Mouse (Mus musculus): ENCODE results near the gene Gm21761. TPM values are rescaled to one million over a fixed set of nuclear protein-coding genes. Genes with fewer than 3 reads are reported as not detected.
"Not testable (repeated sequence)": the region's sequence is repeated elsewhere in the genome, so short reads cannot be mapped to it uniquely, and the experiment has no call there.

Gene Gm21761
- total RNA-seq (2022) = not detected

GRCm38 (mm10) chr13:119929172-119929571 is at the start of gene Gm21761:
Gm21761 (minus strand) TSS chr13:119929272.
- DNase-seq (ENCODE audit: low spot score in 2 of 2) = not testable (repeated sequence)

DNA sequence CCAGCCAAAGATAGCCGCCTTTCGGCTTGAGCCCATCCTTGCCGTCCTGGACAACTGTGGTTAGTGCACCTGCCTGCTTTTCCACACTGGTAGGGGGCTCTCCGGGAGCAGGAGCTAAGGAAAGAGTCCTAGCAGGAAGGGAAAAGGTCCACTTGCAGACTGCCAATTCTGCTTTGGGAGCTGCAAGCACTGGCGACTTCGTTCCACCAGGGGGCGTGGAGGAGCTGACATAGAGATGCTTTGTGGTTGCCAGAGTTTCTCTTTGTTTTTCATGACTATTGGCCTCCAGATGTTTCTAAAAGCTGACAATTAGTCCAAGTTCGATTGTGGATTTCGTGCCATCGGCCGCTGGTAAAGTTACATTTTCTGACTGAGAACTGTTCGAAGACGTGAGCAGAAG is 40.1 kb upstream of the Gm21761 start:
- not testable (repeated sequence) for DNase-seq (ENCODE audit: low spot score in 2 of 2)

GRCm38 (mm10) chr13:119968193-119968592 is 39.1 kb upstream of the Gm21761 start:
- not testable (repeated sequence) for DNase-seq (ENCODE audit: low spot score in 2 of 2)

- not testable (repeated sequence) for DNase-seq (ENCODE audit: low spot score in 2 of 2)
These were observed 36.9 kb upstream of the Gm21761 start for GRCm38 (mm10) chr13:119965968-119966367.

DNA sequence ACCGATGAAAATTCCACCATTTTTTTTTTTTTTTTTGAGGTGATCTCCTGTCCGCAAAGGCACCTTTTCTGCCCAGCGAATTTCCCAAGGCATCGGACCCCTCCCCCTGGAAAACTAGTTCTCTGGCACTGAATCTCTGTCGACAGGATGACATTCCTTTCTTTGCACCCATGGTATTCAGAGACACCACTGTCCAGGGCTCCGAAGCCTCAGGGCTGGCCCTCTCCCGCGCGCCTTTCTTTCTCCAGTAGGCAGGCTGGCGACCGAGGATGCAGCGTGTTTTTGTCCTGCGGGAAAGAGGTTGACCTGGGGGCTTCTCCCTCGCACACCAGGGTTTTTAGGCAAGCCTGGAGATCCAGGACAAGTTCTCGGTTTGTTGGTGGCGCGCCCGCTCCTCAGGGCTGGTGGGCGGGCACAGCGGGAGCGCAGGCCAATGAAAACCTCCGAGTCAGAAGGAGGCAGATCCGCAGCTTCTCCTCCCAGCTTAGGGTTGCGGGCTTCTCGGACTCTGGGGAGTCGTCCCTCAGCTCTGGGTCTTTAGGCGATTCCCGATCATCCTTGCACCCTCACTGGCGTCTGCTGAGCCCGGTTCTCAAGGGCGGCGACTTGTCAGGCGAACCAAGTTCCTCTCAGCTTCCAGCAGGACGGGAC is 36.4 kb upstream of the Gm21761 start:
- DNase-seq (ENCODE audit: low spot score in 2 of 2) = not testable (repeated sequence)

- not testable (repeated sequence) for DNase-seq (ENCODE audit: low spot score in 2 of 2)
These were observed 33.8 kb upstream of the Gm21761 start for GRCm38 (mm10) chr13:119962856-119963255.

- not testable (repeated sequence) for DNase-seq (ENCODE audit: low spot score in 2 of 2)
These were observed 26.5 kb upstream of the Gm21761 start for GRCm38 (mm10) chr13:119955567-119955966.

GRCm38 (mm10) chr13:119955089-119955488 is 26.0 kb upstream of the Gm21761 start:
- DNase-seq (ENCODE audit: low spot score in 2 of 2) = not testable (repeated sequence)

DNA sequence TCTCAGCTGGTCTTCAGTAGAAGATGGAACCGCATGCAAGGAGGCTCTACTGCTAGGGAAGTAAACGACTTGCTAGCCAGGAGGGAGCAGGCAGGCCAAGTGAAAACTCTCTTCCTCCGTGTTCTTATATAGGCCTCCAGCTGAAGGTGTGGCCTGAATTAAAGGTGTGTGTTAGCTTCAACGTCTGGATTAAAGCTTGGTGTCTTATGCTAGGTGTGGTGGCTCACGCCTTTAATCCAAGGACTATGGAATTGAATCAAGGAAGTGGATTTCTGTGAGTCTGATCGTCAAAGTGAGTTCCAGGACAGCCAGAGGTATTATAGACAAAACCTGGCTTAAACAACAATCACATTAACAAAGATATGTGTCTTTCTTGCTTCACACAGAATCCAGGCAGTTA is 21.6 kb upstream of the Gm21761 start, which contains the start of gene B020031M17Rik:
B020031M17Rik (minus strand) TSS at position 101 of the 400 bp plus-strand sequence.
- DNase-seq (ENCODE audit: low spot score in 2 of 2) = not testable (repeated sequence)

GRCm38 (mm10) chr13:119924597-119925340 is 4.3 kb downstream of the Gm21761 start:
- not testable (repeated sequence) for DNase-seq (ENCODE audit: low spot score in 2 of 2)

DNA sequence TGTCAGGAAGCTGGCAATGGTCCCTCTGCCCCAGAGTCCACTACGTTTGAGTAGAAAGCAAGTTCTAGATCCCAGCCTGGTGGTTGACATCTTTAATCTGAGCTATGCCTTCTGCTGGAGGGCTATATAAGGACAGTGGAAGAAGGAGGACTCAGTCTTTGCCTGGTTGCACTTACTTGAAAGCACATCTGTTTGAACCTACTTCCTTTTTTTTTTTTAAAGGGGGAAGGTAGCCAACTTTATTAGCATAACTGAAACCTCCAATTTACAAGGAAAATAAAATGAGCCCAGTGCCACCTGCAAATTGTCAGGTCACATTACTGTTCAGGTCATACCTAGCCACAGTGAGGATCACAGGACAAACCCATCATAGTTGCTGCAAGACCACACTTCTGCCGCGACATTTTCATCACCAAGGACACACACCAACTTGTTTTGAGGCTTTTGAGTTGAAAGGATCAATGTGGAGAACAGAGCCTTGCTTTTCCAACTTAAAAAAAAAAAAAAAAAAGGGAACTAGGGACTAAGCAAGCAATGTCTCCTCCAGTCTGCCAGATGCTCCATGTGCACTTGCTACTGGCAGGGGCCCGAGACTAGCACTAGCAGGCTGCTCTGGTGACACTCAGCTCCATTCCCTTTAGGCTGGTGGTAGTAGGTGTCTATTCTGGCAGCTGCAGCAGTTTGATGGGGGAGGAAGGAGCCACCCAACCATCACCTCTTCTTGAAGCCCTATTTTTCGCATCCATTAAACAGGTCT is 11.9 kb downstream of the Gm21761 start:
- DNase-seq (ENCODE audit: low spot score in 2 of 2) = not testable (repeated sequence)

GRCm38 (mm10) chr13:119916449-119916848 is 12.6 kb downstream of the Gm21761 start:
- not testable (repeated sequence) for DNase-seq (ENCODE audit: low spot score in 2 of 2)

DNA sequence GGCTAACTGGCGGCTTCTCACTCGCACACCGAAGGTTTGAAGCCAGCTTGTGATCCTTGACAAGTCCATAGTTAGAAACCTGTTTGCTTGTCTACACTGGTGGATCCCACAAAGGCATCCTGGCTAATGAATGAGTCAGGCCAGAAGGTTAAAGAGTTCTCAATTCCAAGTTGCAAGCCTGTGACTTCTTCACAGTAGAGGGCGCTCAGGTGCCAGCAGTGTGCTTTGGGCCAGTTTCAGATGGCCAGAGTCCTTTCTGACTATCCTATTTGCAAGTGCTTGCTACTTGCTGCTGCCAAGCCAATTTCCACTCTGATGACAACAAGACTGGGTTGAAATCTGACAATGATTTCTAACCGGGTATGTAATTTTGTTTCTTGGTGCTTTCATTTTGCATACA is 30.5 kb downstream of the Gm21761 start:
- DNase-seq (ENCODE audit: low spot score in 2 of 2) = not testable (repeated sequence)

DNA sequence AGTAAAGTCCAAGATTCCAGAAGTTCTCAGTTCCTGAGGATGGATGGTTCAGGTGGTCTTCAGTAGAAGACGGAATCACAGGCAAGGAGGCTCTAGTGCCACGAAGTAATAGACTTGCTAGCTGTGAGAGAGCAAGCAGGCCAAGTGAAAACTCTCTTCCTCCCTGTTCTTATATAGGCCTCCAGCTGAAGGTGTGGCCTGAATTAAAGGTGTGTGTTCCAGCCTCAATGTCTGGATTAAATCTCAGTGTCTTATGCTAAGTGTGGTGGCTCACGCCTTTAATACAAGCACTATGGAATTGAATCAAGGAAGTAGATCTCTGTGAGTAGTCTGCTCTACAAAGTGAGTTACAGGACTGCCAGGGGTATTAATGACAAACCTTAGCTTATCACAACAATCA is 34.4 kb downstream of the Gm21761 start, which contains the start of gene Tcstv1:
Tcstv1 (minus strand) TSS at position 101 of the 400 bp plus-strand sequence.
- DNase-seq (ENCODE audit: low spot score in 2 of 2) = not testable (repeated sequence)

- not testable (repeated sequence) for DNase-seq (ENCODE audit: low spot score in 2 of 2)
These were observed 42.2 kb downstream of the Gm21761 start for GRCm38 (mm10) chr13:119886896-119887295.

GRCm38 (mm10) chr13:119864395-119864999 is 64.6 kb downstream of the Gm21761 start:
- not testable (repeated sequence) for DNase-seq (ENCODE audit: low spot score in 2 of 2)

DNA sequence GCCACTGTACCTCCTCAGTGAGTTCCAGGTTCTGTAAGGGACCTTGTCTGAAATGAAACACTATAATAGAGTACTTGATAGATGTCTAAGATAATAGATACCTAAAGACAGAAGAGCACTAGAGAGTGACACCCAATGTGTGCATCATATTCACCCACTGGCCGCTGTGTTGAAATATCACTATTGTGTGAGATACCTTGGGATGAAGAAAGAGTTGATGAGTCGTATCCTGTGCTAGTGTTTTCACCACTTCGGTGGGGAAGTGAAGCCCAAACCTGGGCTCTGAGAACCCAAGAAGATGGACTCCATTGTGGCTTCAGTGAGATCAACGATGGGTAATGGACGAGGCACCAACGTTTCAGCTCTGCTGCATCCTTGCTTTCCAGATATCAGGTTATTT is 66.7 kb downstream of the Gm21761 start:
- DNase-seq (ENCODE audit: low spot score in 2 of 2) = not testable (repeated sequence)
